Mouse (Mus musculus) neural tube, embryonic 14.5 days (tissue): ENCODE data around the gene Calm3. TPM values are rescaled to one million over a fixed set of nuclear protein-coding genes. Genes with fewer than 3 reads are reported as not detected.

ENCODE experiments used
- ATAC-seq: fragments of 200-750 bp; cut with Nextera tagmentation; 2 replicates; pipeline ENCODE4 v1.8.0; 2017; ENCODE audit warnings: low read depth, mild to moderate bottlenecking, moderate TSS enrichment, moderate library complexity
- H3K27ac ChIP-seq: fragments of 300-500 bp; sonication (generic); 2 replicates; pipeline ENCODE4 v1.5.1; 2014; ENCODE audit warnings: low read depth, mild to moderate bottlenecking, control low read depth, low read length, moderate library complexity, mixed read lengths
- H3K27me3 ChIP-seq: fragments of 300-500 bp; sonication (generic); 2 replicates; pipeline ENCODE4 v1.6.1; 2014; ENCODE audit warnings: low read length; ENCODE audit not compliant: control insufficient read depth, insufficient read depth
- H3K36me3 ChIP-seq: fragments of 300-500 bp; sonication (generic); 2 replicates; pipeline ENCODE4 v1.6.1; 2014; ENCODE audit warnings: low read length, mixed read lengths; ENCODE audit not compliant: control insufficient read depth, insufficient read depth
- H3K4me1 ChIP-seq: fragments of 300-500 bp; sonication (generic); 2 replicates; pipeline ENCODE4 v1.6.1; 2014; ENCODE audit warnings: low read length; ENCODE audit not compliant: control insufficient read depth, insufficient read depth
- H3K4me2 ChIP-seq: fragments of 300-500 bp; sonication (generic); 2 replicates; pipeline ENCODE4 v1.6.1; 2014; ENCODE audit warnings: mild to moderate bottlenecking, low read depth, low read length, control low read depth
- H3K4me3 ChIP-seq: fragments of 300-500 bp; sonication (generic); 2 replicates; pipeline ENCODE4 v1.5.1; 2014; ENCODE audit warnings: low read depth, low read length, control low read depth, mixed read lengths
- H3K9ac ChIP-seq: fragments of 300-500 bp; sonication (generic); replicated peaks from 2 replicates; pipeline ENCODE4 v1.6.1; 2014; ENCODE audit warnings: low read depth, mild to moderate bottlenecking, control low read depth, low read length, mixed read lengths
- H3K9me3 ChIP-seq: fragments of 300-500 bp; sonication (generic); 2 replicates; pipeline ENCODE4 v1.6.1; 2016; ENCODE audit warnings: low read length; ENCODE audit not compliant: control insufficient read depth
- WGBS: fragments of 180-500 bp; shearing (Covaris S2); extraction: QIAGEN DNeasy Blood & Tissue Kit; methylation state at CpG from one replicate; pipeline ENCODE4 v1.1.7; 2014; 5-methylcytosine and 5-hydroxymethylcytosine counted together
- polyA plus RNA-seq: library from polyadenylated mRNA; unstranded; fragments of >200 nt; fragmentation: Nextera tagmentation; extraction: Ambion mirVana; gene quantifications from 2 replicates; pipeline ENCODE4 v1.2.1, GENCODE M21; 2014

Calm3 gene
- polyA plus RNA-seq, 1 experiment from 2014 or later: 503 TPM

- Histone ChIP-seq H3K9me3 (no peaks in the 10 kb centered on the region), H3K27ac (no peak overlapping the region), H3K9ac (no peak overlapping the region), H3K4me1 (peaks cover 40% of the 10 kb centered on the region), H3K4me2 (no peak overlapping the region), H3K36me3 (peaks cover 49% of the 10 kb centered on the region), H3K4me3 (no peak overlapping the region), H3K27me3 (no peaks in the 10 kb centered on the region)
- 39% methylated on average over 9 of the region's 9 CpGs for WGBS
- no peak for ATAC-seq
These were observed 5.9 kb downstream of the Calm3 start for GRCm38 (mm10) chr7:16918014-16918413.

GRCm38 (mm10) chr7:16917447-16917846 is 6.5 kb downstream of the Calm3 start:
- no peaks in the 10 kb centered on the region for H3K9me3 ChIP-seq
- H3K4me2 ChIP-seq: no peak overlapping the region
- H3K4me1 ChIP-seq: peaks cover 38% of the 10 kb centered on the region
- ATAC-seq: no peak
- no peak overlapping the region for H3K9ac ChIP-seq
- peaks cover 49% of the 10 kb centered on the region for H3K36me3 ChIP-seq
- H3K27me3 ChIP-seq: no peaks in the 10 kb centered on the region
- 61% methylated on average over 11 of the region's 11 CpGs for WGBS
- no peak overlapping the region for H3K27ac ChIP-seq
- no peak overlapping the region for H3K4me3 ChIP-seq

GRCm38 (mm10) chr7:16916342-16917265 is 7.3 kb downstream of the Calm3 start:
- Histone ChIP-seq H3K27ac (no peak overlapping the region), H3K4me3 (no peak overlapping the region), H3K4me1 (peaks cover 29% of the 10 kb centered on the region), H3K9ac (no peak overlapping the region), H3K9me3 (no peaks in the 10 kb centered on the region), H3K36me3 (peaks cover 49% of the 10 kb centered on the region), H3K4me2 (no peak overlapping the region), H3K27me3 (no peaks in the 10 kb centered on the region)
- ATAC-seq: no peak
- 89% methylated on average over 30 of the region's 30 CpGs for WGBS

- peaks cover 20% of the 10 kb centered on the region for H3K4me1 ChIP-seq
- 93% methylated on average over 32 of the region's 32 CpGs for WGBS
- H3K27me3 ChIP-seq: no peaks in the 10 kb centered on the region
These were observed 8.2 kb downstream of the Calm3 start for GRCm38 (mm10) chr7:16915461-16916340.

GRCm38 (mm10) chr7:16914453-16915343 is 9.2 kb downstream of the Calm3 start:
- Histone ChIP-seq H3K9ac (no peak overlapping the region), H3K27ac (no peak overlapping the region), H3K4me3 (no peak overlapping the region), H3K9me3 (no peaks in the 10 kb centered on the region), H3K4me1 (peaks cover 10% of the 10 kb centered on the region), H3K4me2 (no peak overlapping the region), H3K36me3 (peaks cover 49% of the 10 kb centered on the region), H3K27me3 (no peaks in the 10 kb centered on the region)
- 87% methylated on average over 18 of the region's 18 CpGs for WGBS
- ATAC-seq: no peak; the same call in 1 of the 2 replicates

More at GRCm38 (mm10) chr7:16915461-16916340, 8.2 kb downstream of the Calm3 start:
- Histone ChIP-seq H3K9me3 (no peaks in the 10 kb centered on the region), H3K4me3 (no peak overlapping the region), H3K27ac (no peak overlapping the region), H3K9ac (no peak overlapping the region), H3K4me2 (no peak overlapping the region), H3K36me3 (peaks cover 49% of the 10 kb centered on the region)
- no peak for ATAC-seq

- 40% methylated on average over 10 of the region's 10 CpGs for WGBS
- Histone ChIP-seq H3K9me3 (no peaks in the 10 kb centered on the region), H3K36me3 (peaks cover 49% of the 10 kb centered on the region), H3K4me1 (peaks cover 3% of the 10 kb centered on the region; the same call in 1 of the 2 replicates), H3K4me2 (no peak overlapping the region), H3K4me3 (no peak overlapping the region), H3K9ac (no peak overlapping the region), H3K27me3 (no peaks in the 10 kb centered on the region), H3K27ac (no peak overlapping the region)
- peak; percentile 69 for ATAC-seq
These were observed 10.0 kb downstream of the Calm3 start for GRCm38 (mm10) chr7:16913806-16914452.

- Histone ChIP-seq H3K9ac (no peak overlapping the region), H3K4me3 (no peak overlapping the region), H3K4me1 (no peaks in the 10 kb centered on the region), H3K36me3 (peaks cover 34% of the 10 kb centered on the region), H3K4me2 (no peak overlapping the region), H3K27me3 (no peaks in the 10 kb centered on the region), H3K9me3 (no peaks in the 10 kb centered on the region), H3K27ac (no peak overlapping the region)
- ATAC-seq: no peak
- WGBS: 49% methylated on average over 6 of the region's 6 CpGs
These were observed 11.6 kb downstream of the Calm3 start for GRCm38 (mm10) chr7:16912360-16912759.

GRCm38 (mm10) chr7:16911904-16912303 is 12.0 kb downstream of the Calm3 start:
- Histone ChIP-seq H3K9ac (no peak overlapping the region), H3K27ac (no peak overlapping the region), H3K4me1 (no peaks in the 10 kb centered on the region), H3K36me3 (peaks cover 30% of the 10 kb centered on the region), H3K9me3 (no peaks in the 10 kb centered on the region), H3K4me3 (no peak overlapping the region), H3K4me2 (no peak overlapping the region), H3K27me3 (no peaks in the 10 kb centered on the region)
- no peak for ATAC-seq
- WGBS: 92% methylated on average over 3 of the region's 3 CpGs
